Mouse (Mus musculus) forebrain, embryonic 13.5 days (tissue): ENCODE data around the gene Fanca. TPM values are rescaled to one million over a fixed set of nuclear protein-coding genes. Genes with fewer than 3 reads are reported as not detected.
"Not testable (repeated sequence)": the region's sequence is repeated elsewhere in the genome, so short reads cannot be mapped to it uniquely, and the experiment has no call there.

Experiments used
- ATAC-seq: fragments of 200-750 bp; cut with Nextera tagmentation; 2 replicates; pipeline ENCODE4 v1.8.0; 2017
- H3K27ac ChIP-seq: fragments of 300-500 bp; sonication (generic); 2 replicates; pipeline ENCODE4 v1.5.1; 2015; ENCODE audit warnings: inconsistent platforms, mild to moderate bottlenecking, moderate library complexity
- H3K27me3 ChIP-seq: fragments of 300-500 bp; sonication (generic); 2 replicates; pipeline ENCODE4 v1.6.1; 2015; ENCODE audit warnings: mild to moderate bottlenecking, inconsistent platforms
- H3K36me3 ChIP-seq: fragments of 300-500 bp; sonication (generic); 2 replicates; pipeline ENCODE4 v1.6.1; 2015; ENCODE audit warnings: mild to moderate bottlenecking, inconsistent platforms; ENCODE audit not compliant: poor library complexity, severe bottlenecking
- H3K4me1 ChIP-seq: fragments of 300-500 bp; sonication (generic); 2 replicates; pipeline ENCODE4 v1.6.1; 2015; ENCODE audit warnings: inconsistent platforms
- H3K4me2 ChIP-seq: fragments of 300-500 bp; sonication (generic); 2 replicates; pipeline ENCODE4 v1.6.1; 2015; ENCODE audit warnings: inconsistent platforms, mild to moderate bottlenecking, moderate library complexity
- H3K4me3 ChIP-seq: fragments of 300-500 bp; sonication (generic); 2 replicates; pipeline ENCODE4 v1.5.1; 2015; ENCODE audit warnings: mild to moderate bottlenecking, inconsistent platforms
- H3K9ac ChIP-seq: fragments of 300-500 bp; sonication (generic); 2 replicates; pipeline ENCODE4 v1.6.1; 2015; ENCODE audit warnings: mild to moderate bottlenecking, inconsistent platforms
- H3K9me3 ChIP-seq: fragments of 300-500 bp; sonication (generic); replicated peaks from 2 replicates; pipeline ENCODE4 v1.6.1; 2016; ENCODE audit warnings: inconsistent platforms
- WGBS: fragments of 180-500 bp; shearing (Covaris S2); methylation state at CpG from one replicate; pipeline ENCODE4 v1.1.7; 2015; 5-methylcytosine and 5-hydroxymethylcytosine counted together
- polyA plus RNA-seq: library from polyadenylated mRNA; unstranded; fragments of >200 nt; fragmentation: Nextera tagmentation; extraction: Ambion mirVana; gene quantifications from 2 replicates; pipeline ENCODE4 v1.2.1, GENCODE M21; 2015

Fanca gene
- polyA plus RNA-seq, 1 experiment from 2014 or later = 23.0 TPM

DNA sequence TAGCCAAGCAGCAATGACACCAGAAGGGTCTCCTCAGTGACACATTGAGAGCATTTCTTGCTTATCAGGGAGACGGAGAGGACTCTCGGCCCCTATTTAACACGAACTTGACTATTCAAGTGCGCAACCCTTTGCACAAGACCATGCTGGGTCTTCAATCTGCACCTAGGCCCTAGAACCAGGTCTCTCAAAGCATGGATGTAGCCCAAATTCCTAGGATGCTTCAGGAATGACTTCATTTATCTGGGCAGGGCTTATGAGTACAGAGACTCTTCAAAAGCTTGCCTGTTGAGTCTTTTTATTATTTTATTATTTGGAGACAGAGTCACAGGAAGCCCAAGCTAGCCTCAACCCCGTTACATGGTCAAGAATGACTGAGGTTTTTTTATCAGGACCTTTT lies 33.9 kb downstream of the Fanca start:
- no peak for ATAC-seq
- peaks cover 65% of the 10 kb centered on the region for H3K36me3 ChIP-seq

DNA sequence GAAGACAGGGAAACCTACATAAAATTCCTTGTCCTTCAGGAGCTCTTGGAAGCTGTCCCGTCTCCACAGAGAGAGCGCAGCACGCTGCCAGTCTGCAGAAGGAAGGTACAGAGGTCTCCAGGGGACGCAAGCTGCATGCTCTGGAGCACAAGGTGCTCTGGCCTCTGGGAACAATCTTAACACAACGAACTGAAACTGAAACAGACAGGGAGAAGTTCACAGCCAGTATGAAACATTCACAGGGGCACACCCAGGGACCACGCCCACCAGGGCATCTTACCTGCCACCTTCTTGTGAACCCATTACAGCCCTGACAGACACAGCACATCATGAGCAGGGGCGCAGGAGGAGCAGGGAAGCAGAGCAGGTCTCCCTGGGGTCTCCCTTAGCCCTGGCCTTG lies 34.4 kb downstream of the Fanca start:
- Histone ChIP-seq H3K9me3 (no peaks in the 10 kb centered on the region), H3K9ac (no peak overlapping the region), H3K4me1 (no peaks in the 10 kb centered on the region), H3K36me3 (peaks cover 60% of the 10 kb centered on the region), H3K27me3 (no peaks in the 10 kb centered on the region), H3K27ac (no peak overlapping the region), H3K4me2 (no peak overlapping the region), H3K4me3 (no peak overlapping the region)
- no peak for ATAC-seq
- WGBS = 95% methylated on average over 7 of the region's 7 CpGs

More for the DNA sequence above, 33.9 kb downstream of the Fanca start:
- Histone ChIP-seq H3K4me2 (no peak overlapping the region), H3K27ac (no peak overlapping the region), H3K9ac (no peak overlapping the region), H3K9me3 (no peaks in the 10 kb centered on the region), H3K4me3 (no peak overlapping the region), H3K27me3 (no peaks in the 10 kb centered on the region), H3K4me1 (no peaks in the 10 kb centered on the region)
- 92% methylated on average over 5 of the region's 5 CpGs for WGBS

DNA sequence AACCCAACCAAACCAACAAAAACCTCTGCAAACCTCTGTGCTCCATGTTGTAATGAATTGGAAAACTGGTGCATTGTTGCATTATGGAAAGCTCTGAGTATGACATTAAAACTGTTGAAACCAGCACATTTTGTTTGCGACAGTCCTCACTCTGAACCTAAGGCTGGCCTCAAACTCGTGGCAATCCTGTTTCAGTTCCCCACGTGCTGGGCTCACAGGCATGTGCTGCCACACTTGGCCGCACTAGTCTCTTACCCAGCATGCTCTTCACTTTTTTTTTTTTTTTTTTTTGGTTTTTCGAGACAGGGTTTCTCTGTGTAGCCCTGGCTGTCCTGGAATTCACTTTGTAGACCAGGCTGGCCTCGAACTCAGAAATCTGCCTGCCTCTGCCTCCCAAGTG lies 35.4 kb downstream of the Fanca start:
- H3K9me3 ChIP-seq, ATAC-seq, H3K4me2 ChIP-seq, H3K4me3 ChIP-seq, H3K4me1 ChIP-seq, H3K27me3 ChIP-seq, H3K9ac ChIP-seq, H3K27ac ChIP-seq: not testable (repeated sequence)
- H3K36me3 ChIP-seq = peaks cover 55% of the 10 kb centered on the region
- WGBS = 94% methylated on average over 5 of the region's 6 CpGs

- WGBS = 87% methylated on average over 13 of the region's 13 CpGs
- no peaks in the 10 kb centered on the region for H3K27me3 ChIP-seq
- ATAC-seq = no peak
- peaks cover 46% of the 10 kb centered on the region; the same call in 1 of the 2 replicates for H3K36me3 ChIP-seq
- H3K9ac ChIP-seq = no peak overlapping the region
- no peak overlapping the region for H3K4me2 ChIP-seq
- H3K4me1 ChIP-seq = no peaks in the 10 kb centered on the region
- no peak overlapping the region for H3K4me3 ChIP-seq
- H3K9me3 ChIP-seq = no peaks in the 10 kb centered on the region
- no peak overlapping the region for H3K27ac ChIP-seq
Measured at GRCm38 (mm10) chr8:123280302-123281094, 37.9 kb downstream of the Fanca start.

GRCm38 (mm10) chr8:123279828-123280227 lies 38.5 kb downstream of the Fanca start:
- no peak overlapping the region for H3K4me2 ChIP-seq
- ATAC-seq = no peak
- H3K9me3 ChIP-seq = no peaks in the 10 kb centered on the region
- H3K4me1 ChIP-seq = no peaks in the 10 kb centered on the region
- H3K36me3 ChIP-seq = peaks cover 50% of the 10 kb centered on the region; the same call in 1 of the 2 replicates
- no peak overlapping the region for H3K27ac ChIP-seq
- no peak overlapping the region for H3K9ac ChIP-seq
- no peaks in the 10 kb centered on the region for H3K27me3 ChIP-seq
- H3K4me3 ChIP-seq = no peak overlapping the region
- 95% methylated on average over 4 of the region's 4 CpGs for WGBS

- peaks cover 51% of the 10 kb centered on the region; the same call in 1 of the 2 replicates for H3K36me3 ChIP-seq
- no peak overlapping the region for H3K4me2 ChIP-seq
- no peak overlapping the region for H3K4me3 ChIP-seq
- no peak overlapping the region for H3K9ac ChIP-seq
- H3K9me3 ChIP-seq = no peaks in the 10 kb centered on the region
- no peaks in the 10 kb centered on the region for H3K4me1 ChIP-seq
- no peaks in the 10 kb centered on the region for H3K27me3 ChIP-seq
- ATAC-seq = no peak
- 84% methylated on average over 7 of the region's 7 CpGs for WGBS
- no peak overlapping the region for H3K27ac ChIP-seq
Measured at GRCm38 (mm10) chr8:123278445-123278844, 39.9 kb downstream of the Fanca start.

GRCm38 (mm10) chr8:123275096-123275495 lies 43.3 kb downstream of the Fanca start:
- ATAC-seq = no peak
- Histone ChIP-seq H3K9me3 (no peaks in the 10 kb centered on the region), H3K4me3 (no peak overlapping the region), H3K4me2 (no peak overlapping the region), H3K27me3 (no peaks in the 10 kb centered on the region), H3K4me1 (no peaks in the 10 kb centered on the region), H3K36me3 (peaks cover 50% of the 10 kb centered on the region; the same call in 1 of the 2 replicates), H3K9ac (no peak overlapping the region), H3K27ac (no peak overlapping the region)
- WGBS = 96% methylated on average over 12 of the region's 12 CpGs

GRCm38 (mm10) chr8:123274447-123274846 lies 43.9 kb downstream of the Fanca start:
- Histone ChIP-seq H3K27me3 (no peaks in the 10 kb centered on the region), H3K36me3 (peaks cover 52% of the 10 kb centered on the region), H3K9ac (no peak overlapping the region), H3K9me3 (no peaks in the 10 kb centered on the region), H3K27ac (no peak overlapping the region), H3K4me2 (no peak overlapping the region), H3K4me3 (no peak overlapping the region), H3K4me1 (no peaks in the 10 kb centered on the region)
- WGBS = 90% methylated on average over 5 of the region's 5 CpGs
- no peak for ATAC-seq

- Histone ChIP-seq H3K27me3 (no peaks in the 10 kb centered on the region), H3K4me2 (no peak overlapping the region), H3K4me3 (no peak overlapping the region), H3K4me1 (no peaks in the 10 kb centered on the region), H3K9ac (no peak overlapping the region), H3K27ac (no peak overlapping the region), H3K9me3 (no peaks in the 10 kb centered on the region), H3K36me3 (peaks cover 66% of the 10 kb centered on the region)
- no peak for ATAC-seq
- 83% methylated on average over 4 of the region's 4 CpGs for WGBS
Measured at GRCm38 (mm10) chr8:123271901-123272300, 46.5 kb downstream of the Fanca start.

- WGBS = 93% methylated on average over 10 of the region's 10 CpGs
- Histone ChIP-seq H3K9ac (no peak overlapping the region), H3K4me1 (no peaks in the 10 kb centered on the region), H3K27ac (no peak overlapping the region), H3K4me3 (no peak overlapping the region), H3K27me3 (no peaks in the 10 kb centered on the region), H3K4me2 (no peak overlapping the region), H3K9me3 (no peaks in the 10 kb centered on the region), H3K36me3 (peaks cover 71% of the 10 kb centered on the region)
- ATAC-seq = no peak
Measured at GRCm38 (mm10) chr8:123271147-123271546, 47.2 kb downstream of the Fanca start.

GRCm38 (mm10) chr8:123267926-123268656 lies 50.3 kb downstream of the Fanca start:
- 88% methylated on average over 14 of the region's 14 CpGs for WGBS
- no peak overlapping the region for H3K9ac ChIP-seq
- no peaks in the 10 kb centered on the region for H3K4me1 ChIP-seq
- H3K4me2 ChIP-seq = no peak overlapping the region
- ATAC-seq = no peak
- H3K27me3 ChIP-seq = no peaks in the 10 kb centered on the region
- H3K4me3 ChIP-seq = no peak overlapping the region
- peaks cover 90% of the 10 kb centered on the region for H3K36me3 ChIP-seq
- H3K27ac ChIP-seq = no peak overlapping the region
- no peaks in the 10 kb centered on the region for H3K9me3 ChIP-seq

GRCm38 (mm10) chr8:123257593-123257992 lies 60.8 kb downstream of the Fanca start:
- Histone ChIP-seq H3K4me1 (peaks cover 21% of the 10 kb centered on the region), H3K36me3 (peaks cover 57% of the 10 kb centered on the region)
- ATAC-seq, H3K27me3 ChIP-seq, H3K4me2 ChIP-seq, H3K9ac ChIP-seq, H3K9me3 ChIP-seq, H3K27ac ChIP-seq, H3K4me3 ChIP-seq: not testable (repeated sequence)
- 95% methylated on average over 8 of the region's 8 CpGs for WGBS
